Mouse (Mus musculus) kidney, postnatal 14 days (tissue): ENCODE results near the gene Thbs2.

Experiments used
- DNase-seq: peaks from one replicate; pipeline ENCODE4 v3.0.0; 2022; ENCODE audit warnings: mixed read lengths

Gene Thbs2

GRCm38 (mm10) chr17:14693048-14693993 is 714 bp downstream of the Thbs2 start:
- DNase-seq: no peak

GRCm38 (mm10) chr17:14691901-14692300 is 2.1 kb downstream of the Thbs2 start:
- no peak for DNase-seq

- no peak for DNase-seq
These were observed 2.8 kb downstream of the Thbs2 start for GRCm38 (mm10) chr17:14691197-14691596.

GRCm38 (mm10) chr17:14682836-14683235 is 11.2 kb downstream of the Thbs2 start:
- DNase-seq: no peak

- DNase-seq: no peak
These were observed 13.0 kb downstream of the Thbs2 start for GRCm38 (mm10) chr17:14681047-14681446.

GRCm38 (mm10) chr17:14677198-14677597 is 16.8 kb downstream of the Thbs2 start:
- DNase-seq: no peak

GRCm38 (mm10) chr17:14675517-14675916 is 18.5 kb downstream of the Thbs2 start:
- DNase-seq: no peak

GRCm38 (mm10) chr17:14672402-14672801 is 21.6 kb downstream of the Thbs2 start:
- no peak for DNase-seq

- no peak for DNase-seq
These were observed 26.8 kb downstream of the Thbs2 start for GRCm38 (mm10) chr17:14667225-14667624.

- DNase-seq: no peak
These were observed 27.6 kb downstream of the Thbs2 start for GRCm38 (mm10) chr17:14666451-14666850.

GRCm38 (mm10) chr17:14663366-14663765 is 30.7 kb downstream of the Thbs2 start:
- DNase-seq: no peak

GRCm38 (mm10) chr17:14662409-14662808 is 31.6 kb downstream of the Thbs2 start:
- DNase-seq: no peak

GRCm38 (mm10) chr17:14659746-14660145 is 34.3 kb downstream of the Thbs2 start:
- no peak for DNase-seq

- DNase-seq: no peak
These were observed 35.9 kb downstream of the Thbs2 start for GRCm38 (mm10) chr17:14658123-14658522.

- DNase-seq: no peak
These were observed 36.9 kb downstream of the Thbs2 start for GRCm38 (mm10) chr17:14657123-14657522.

GRCm38 (mm10) chr17:14654981-14655380 is 39.1 kb downstream of the Thbs2 start:
- DNase-seq: no peak

- DNase-seq: no peak
These were observed 42.0 kb downstream of the Thbs2 start for GRCm38 (mm10) chr17:14652013-14652412.

- DNase-seq: no peak
These were observed 45.9 kb downstream of the Thbs2 start for GRCm38 (mm10) chr17:14647996-14648640.

- DNase-seq: no peak
These were observed 50.0 kb downstream of the Thbs2 start for GRCm38 (mm10) chr17:14643996-14644395.

GRCm38 (mm10) chr17:14640351-14641115 is 53.5 kb downstream of the Thbs2 start:
- DNase-seq: peak; percentile 82

- no peak for DNase-seq
These were observed 58.3 kb downstream of the Thbs2 start for GRCm38 (mm10) chr17:14635546-14636323.

- no peak for DNase-seq
These were observed 65.1 kb downstream of the Thbs2 start for GRCm38 (mm10) chr17:14628901-14629300.
